Mouse (Mus musculus): Measurements from ENCODE around the gene Pacrg.

Gene Pacrg

DNA sequence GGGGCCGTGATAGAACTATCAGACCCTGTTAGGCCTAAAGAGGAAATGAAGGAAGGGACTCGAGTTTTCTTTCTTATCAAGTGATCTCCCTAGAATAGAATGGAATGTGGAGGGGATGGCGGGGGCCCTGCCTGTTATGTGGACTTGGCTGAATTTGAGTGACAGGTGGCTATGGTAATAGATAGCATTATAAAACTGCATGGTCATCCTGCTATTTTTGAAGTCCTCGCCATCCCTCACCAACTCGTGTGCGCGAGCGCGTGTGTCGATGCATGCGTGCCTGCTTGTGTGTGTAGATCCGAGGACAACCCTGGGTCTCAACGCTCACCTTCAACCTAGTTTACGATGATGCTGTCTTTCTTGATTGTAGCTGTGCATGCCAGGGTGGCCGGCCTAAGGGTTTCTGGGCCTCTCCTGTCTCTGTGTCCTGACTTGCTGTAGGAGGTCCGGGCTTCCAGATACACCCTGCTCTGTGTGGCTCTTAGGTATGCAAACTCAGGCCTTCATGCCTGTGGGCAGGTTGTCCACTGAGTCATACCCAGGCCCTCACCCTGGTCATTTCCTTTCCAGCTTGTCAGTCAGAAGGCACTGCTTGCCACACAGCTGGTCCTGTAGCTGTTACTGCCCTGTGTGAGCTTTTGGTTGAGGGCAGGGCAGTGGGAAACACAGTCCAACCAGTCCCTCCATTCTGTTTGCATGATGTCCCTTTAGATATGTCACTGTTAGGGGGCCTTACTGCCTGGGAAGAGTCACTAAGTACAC, 287.6 kb downstream of the Pacrg start:
- no peak for DNase-seq (ENCODE audit: extremely low spot score, low spot score)

GRCm38 (mm10) chr17:10550781-10551520, 289.2 kb downstream of the Pacrg start:
- no peak for DNase-seq (ENCODE audit: extremely low spot score, low spot score)

- DNase-seq (ENCODE audit: extremely low spot score, low spot score), result no peak
Measured at GRCm38 (mm10) chr17:10549825-10550224, 290.3 kb downstream of the Pacrg start.

GRCm38 (mm10) chr17:10548969-10549368, 291.1 kb downstream of the Pacrg start:
- DNase-seq (ENCODE audit: extremely low spot score, low spot score), result no peak

- no peak for DNase-seq (ENCODE audit: extremely low spot score, low spot score)
Measured at GRCm38 (mm10) chr17:10540772-10541171, 299.3 kb downstream of the Pacrg start.

DNA sequence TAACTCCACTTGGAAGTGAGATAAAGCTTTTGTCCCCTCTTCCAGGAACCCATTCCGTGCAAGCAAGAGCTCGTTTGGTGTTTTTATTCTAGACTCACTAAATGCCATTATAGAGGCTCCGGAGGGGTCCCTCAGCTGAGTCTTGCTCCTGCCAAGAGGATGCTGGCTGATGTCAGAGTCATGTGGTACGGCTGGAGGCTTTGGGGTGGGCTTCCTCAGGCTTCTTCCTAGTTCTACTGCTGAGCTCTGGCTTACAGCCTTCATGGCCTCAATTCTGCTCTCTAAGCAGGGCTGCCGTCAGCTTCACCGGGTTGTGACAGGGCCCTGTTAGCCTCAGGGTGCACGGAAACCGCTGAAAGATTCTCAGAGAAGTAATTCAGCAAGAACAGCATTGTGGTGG, 305.9 kb downstream of the Pacrg start:
- no peak for DNase-seq (ENCODE audit: extremely low spot score, low spot score)

- DNase-seq (ENCODE audit: extremely low spot score, low spot score), result no peak
Measured at GRCm38 (mm10) chr17:10533461-10533860, 306.6 kb downstream of the Pacrg start.

- DNase-seq (ENCODE audit: extremely low spot score, low spot score), result no peak
Measured at GRCm38 (mm10) chr17:10531024-10531423, 309.1 kb downstream of the Pacrg start.

DNA sequence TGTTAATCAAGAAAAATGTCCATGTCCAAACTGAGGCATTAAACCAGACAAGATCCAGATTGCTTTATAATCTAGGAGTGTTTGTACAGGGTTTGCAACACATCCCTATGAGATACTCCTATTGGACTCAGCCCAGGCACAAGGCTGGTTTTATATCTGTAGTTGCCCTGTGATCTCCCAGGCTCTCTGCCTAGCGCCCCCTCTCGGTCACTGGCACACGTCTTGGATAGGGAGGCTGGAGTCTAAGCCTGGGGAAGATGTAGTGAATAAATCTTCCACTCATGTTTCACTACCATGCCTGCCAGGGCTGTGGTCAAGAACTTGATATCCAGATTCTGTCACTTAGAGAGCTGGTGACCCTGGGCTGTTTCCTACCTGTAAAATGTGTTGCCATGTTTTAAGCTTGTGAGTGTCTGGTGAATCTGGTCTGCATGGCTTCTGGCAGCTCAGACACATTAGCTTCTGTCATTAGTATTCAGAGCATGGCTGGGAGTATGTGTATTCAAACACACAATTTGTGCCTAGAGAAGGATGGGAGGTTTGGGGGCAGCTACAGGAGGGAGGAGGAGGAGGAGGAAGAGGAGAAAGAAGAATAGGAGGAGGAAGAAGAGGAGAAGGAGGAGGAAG, 310.7 kb downstream of the Pacrg start:
- no peak for DNase-seq (ENCODE audit: extremely low spot score, low spot score)

DNA sequence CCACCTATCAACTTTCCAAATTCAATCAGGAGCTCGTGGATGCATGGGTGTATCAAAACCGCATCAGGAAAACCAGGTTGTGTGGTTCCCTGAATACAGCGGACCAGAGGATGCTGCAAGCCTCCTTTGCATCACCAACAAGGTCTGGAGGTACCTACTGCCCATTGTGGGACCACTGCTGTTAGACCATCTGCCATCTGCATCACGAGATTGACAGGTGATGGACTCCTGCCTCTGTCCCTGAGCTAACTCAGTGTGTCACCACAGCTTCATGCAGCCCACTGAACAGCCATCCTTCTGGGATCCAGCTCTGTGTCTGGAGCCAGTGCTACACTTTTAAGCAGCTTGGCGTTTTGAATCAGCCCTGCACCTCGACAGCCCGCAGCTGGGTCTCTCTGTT, 318.8 kb downstream of the Pacrg start:
- DNase-seq (ENCODE audit: extremely low spot score, low spot score), result no peak

- no peak for DNase-seq (ENCODE audit: extremely low spot score, low spot score)
Measured at GRCm38 (mm10) chr17:10519506-10520155, 320.5 kb downstream of the Pacrg start.

- no peak for DNase-seq (ENCODE audit: extremely low spot score, low spot score)
Measured at GRCm38 (mm10) chr17:10514812-10515211, 325.3 kb downstream of the Pacrg start.

DNA sequence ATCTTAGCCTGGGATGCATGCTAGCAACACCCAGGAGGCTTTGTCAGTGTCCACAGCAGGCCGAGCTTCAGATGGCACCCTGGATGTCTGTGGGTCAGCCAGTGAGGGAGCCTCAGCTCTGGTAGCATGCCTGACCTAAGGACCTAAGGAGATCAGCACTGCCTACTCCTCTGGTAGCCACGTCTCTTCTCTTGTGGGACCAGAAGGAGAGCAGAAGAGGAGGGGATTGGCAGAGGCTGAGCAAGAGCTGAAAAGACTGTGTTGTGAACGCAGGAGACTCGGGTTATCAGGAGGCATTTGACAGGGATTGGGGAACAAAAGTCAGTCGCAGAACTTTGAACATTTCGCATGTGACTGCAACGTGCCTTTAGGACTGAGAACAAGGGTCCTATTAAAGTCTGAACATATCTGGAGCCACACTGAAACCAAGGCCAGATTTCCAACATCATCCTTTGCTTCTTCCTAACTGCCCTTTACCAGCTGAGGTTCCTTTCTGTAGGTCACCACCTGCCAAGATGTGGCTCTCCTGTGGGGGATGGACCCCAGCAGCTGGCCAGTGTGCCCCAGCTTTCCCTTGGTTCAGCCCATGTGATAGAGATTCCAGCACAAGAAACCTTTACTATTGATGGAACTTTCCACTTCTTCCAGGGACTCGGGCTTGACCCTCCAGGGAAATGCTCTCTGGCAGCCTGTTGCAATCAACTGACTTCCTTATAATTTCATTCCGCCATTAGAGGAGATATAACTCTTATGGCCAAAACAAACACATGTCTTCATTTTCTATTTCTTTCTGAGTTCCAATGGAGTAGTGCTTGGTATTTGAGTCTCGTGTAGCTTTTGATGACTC, 329.0 kb downstream of the Pacrg start:
- no peak for DNase-seq (ENCODE audit: extremely low spot score, low spot score)

DNA sequence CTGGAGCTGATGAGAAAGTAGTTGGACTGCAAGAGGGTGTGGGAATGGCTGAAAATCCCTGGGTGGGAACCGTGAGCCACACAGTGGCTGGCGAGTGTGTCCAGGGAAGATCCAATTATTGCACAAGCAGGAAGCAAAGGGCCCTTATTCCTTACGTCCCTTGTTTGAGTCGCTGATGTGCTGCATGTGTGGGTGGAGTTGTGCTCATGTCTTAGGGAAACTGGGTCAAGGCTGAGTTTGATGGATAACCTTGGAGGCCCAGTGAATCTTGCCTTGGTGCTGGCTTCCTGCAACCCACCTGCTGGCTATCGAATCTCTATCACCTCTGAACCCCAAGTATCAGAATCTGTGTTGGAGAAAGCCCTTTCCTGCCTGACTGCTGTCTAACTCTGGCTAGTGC, 329.6 kb downstream of the Pacrg start:
- DNase-seq (ENCODE audit: extremely low spot score, low spot score), result no peak

DNA sequence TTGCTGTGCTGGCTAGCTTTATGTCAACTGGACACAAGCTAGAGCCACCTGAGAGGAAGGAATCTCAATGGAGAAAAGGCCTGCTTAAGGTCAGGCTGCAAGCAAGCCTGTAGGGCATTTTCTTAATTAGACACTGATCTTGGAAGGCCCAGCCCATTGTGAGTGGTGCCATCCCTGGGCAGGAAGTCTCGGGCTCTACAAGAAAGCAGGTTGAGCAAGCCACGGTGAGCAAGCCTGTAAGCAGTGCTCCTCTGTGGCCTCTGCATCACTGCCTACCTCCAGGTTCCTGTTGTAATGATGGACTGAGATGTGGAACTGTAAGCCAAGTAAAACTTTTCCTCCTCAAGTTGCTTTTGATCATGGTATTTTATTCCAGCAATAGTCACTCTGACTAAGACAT, 332.0 kb downstream of the Pacrg start:
- no peak for DNase-seq (ENCODE audit: extremely low spot score, low spot score)

DNA sequence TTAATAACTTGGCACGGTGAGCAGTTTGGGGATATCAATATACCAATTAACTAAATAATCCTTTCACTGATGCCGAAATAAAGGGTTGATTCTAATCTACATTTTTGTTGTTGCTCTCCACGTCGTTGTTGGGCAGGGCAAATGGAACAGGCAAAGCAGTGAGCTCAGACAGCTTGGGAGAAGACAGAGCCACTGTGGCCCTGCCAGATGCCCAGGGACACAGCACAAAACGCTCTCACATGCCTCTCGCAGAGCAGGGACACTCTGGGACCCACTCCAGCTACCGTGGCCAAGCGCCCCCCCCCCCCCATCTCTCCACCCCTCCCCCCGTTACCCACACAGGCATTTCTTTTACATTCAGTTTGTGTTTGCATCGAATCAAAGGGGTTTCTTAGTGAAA, 332.6 kb downstream of the Pacrg start:
- DNase-seq (ENCODE audit: extremely low spot score, low spot score), result no peak

- no peak for DNase-seq (ENCODE audit: extremely low spot score, low spot score)
Measured at GRCm38 (mm10) chr17:10506896-10507295, 333.2 kb downstream of the Pacrg start.

- DNase-seq (ENCODE audit: extremely low spot score, low spot score), result no peak
Measured at GRCm38 (mm10) chr17:10501439-10501838, 338.7 kb downstream of the Pacrg start.

- DNase-seq (ENCODE audit: extremely low spot score, low spot score), result no peak
Measured at GRCm38 (mm10) chr17:10500795-10501432, 339.2 kb downstream of the Pacrg start.

DNA sequence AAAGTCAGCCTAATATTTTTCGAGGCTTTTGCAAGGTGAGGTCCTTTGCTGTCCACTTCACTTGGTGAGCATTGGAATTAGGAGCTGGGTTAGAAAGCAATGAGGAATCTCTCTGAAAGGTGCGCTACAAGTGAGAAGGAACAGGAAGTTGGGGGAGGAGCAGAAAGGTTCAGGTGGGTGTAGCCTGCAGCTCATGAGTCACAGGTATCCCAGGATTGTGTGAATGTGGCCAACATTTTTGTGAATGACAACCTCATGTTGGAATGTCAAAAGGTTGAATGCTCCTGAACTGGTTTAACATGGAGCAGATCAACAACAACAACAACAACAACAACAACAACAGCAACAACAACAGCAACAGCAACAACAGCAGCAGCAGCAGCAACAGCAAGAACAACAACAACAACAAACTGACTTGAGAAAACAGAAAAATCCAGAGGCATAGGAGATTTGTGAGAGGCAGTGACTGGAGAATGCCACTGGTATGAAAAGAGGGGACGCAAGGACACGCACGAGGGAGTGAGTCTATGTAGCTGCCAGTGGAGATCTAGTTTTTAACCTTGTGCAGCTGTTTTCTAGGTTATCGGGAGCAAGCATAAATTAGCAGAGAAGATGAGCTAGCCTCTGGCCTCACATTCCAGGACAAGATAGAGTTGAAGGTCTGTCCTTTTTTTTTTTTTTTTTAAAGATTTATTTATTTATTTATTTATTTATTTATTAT, 341.0 kb downstream of the Pacrg start:
- DNase-seq (ENCODE audit: extremely low spot score, low spot score), result no peak

Data from neural tube, embryonic 10.5 days (tissue).